Mouse (Mus musculus): Measurements from ENCODE around the gene Fkbp8. TPM values are rescaled to one million over a fixed set of nuclear protein-coding genes. Genes with fewer than 3 reads are reported as not detected.

Fkbp8 gene
- total RNA-seq, 2 experiments from 2014 or later = 99.3 to 107 TPM

- intact Hi-C loops (cut with DNase I) = loop anchor here (5.0 kb wide), 1 partner anchor 33 kb away; no protein-coding TSS in a partner anchor
These were observed 22.1 kb downstream of the Fkbp8 start for GRCm38 (mm10) chr8:70549412-70550184.

GRCm38 (mm10) chr8:70551558-70552161, 24.1 kb downstream of the Fkbp8 start:
- no peak for DNase-seq
- intact Hi-C loops (cut with DNase I) = no loop called here

More at GRCm38 (mm10) chr8:70549412-70550184, 22.1 kb downstream of the Fkbp8 start:
- DNase-seq = no peak

GRCm38 (mm10) chr8:70552836-70553235, 25.3 kb downstream of the Fkbp8 start:
- no peak for DNase-seq
- intact Hi-C loops (cut with DNase I) = no loop called here

GRCm38 (mm10) chr8:70553740-70554139, 26.2 kb downstream of the Fkbp8 start:
- intact Hi-C loops (cut with DNase I) = no loop called here
- DNase-seq = peak in 1 of 2 experiments; percentile 70

GRCm38 (mm10) chr8:70555079-70555747, 27.7 kb downstream of the Fkbp8 start:
- no peak for DNase-seq
- intact Hi-C loops (cut with DNase I) = no loop called here

GRCm38 (mm10) chr8:70558334-70558733, 30.8 kb downstream of the Fkbp8 start:
- DNase-seq = no peak
- intact Hi-C loops (cut with DNase I) = no loop called here

GRCm38 (mm10) chr8:70558983-70559382, 31.5 kb downstream of the Fkbp8 start:
- no peak for DNase-seq

GRCm38 (mm10) chr8:70560096-70560495, 32.6 kb downstream of the Fkbp8 start:
- peak in 1 of 2 experiments; percentile 56 for DNase-seq

More at GRCm38 (mm10) chr8:70558983-70559382, 31.5 kb downstream of the Fkbp8 start:
- intact Hi-C loops (cut with DNase I) = no loop called here

GRCm38 (mm10) chr8:70560564-70560963, 33.0 kb downstream of the Fkbp8 start:
- DNase-seq = no peak
- intact Hi-C loops (cut with DNase I) = loop anchor here (2.0 kb wide), 1 partner anchor 24 kb away; no protein-coding TSS in a partner anchor

More at GRCm38 (mm10) chr8:70560096-70560495, 32.6 kb downstream of the Fkbp8 start:
- intact Hi-C loops (cut with DNase I) = loop anchor here (2.0 kb wide), 1 partner anchor 25 kb away; no protein-coding TSS in a partner anchor

GRCm38 (mm10) chr8:70561357-70561756, 33.8 kb downstream of the Fkbp8 start:
- intact Hi-C loops (cut with DNase I) = loop anchor here (2.0 kb wide), 1 partner anchor 23 kb away; no protein-coding TSS in a partner anchor

GRCm38 (mm10) chr8:70561809-70562535, 34.4 kb downstream of the Fkbp8 start:
- intact Hi-C loops (cut with DNase I) = loop anchor here (2.0 kb wide), 1 partner anchor 23 kb away; no protein-coding TSS in a partner anchor
- DNase-seq = peak in 1 of 2 experiments; percentile 50

More at GRCm38 (mm10) chr8:70561357-70561756, 33.8 kb downstream of the Fkbp8 start:
- no peak for DNase-seq

- intact Hi-C loops (cut with DNase I) = no loop called here
- DNase-seq = no peak
These were observed 35.3 kb downstream of the Fkbp8 start for GRCm38 (mm10) chr8:70562802-70563201.

- intact Hi-C loops (cut with DNase I) = no loop called here
- DNase-seq = no peak
These were observed 36.4 kb downstream of the Fkbp8 start for GRCm38 (mm10) chr8:70563763-70564387.

- no peak for DNase-seq
- intact Hi-C loops (cut with DNase I) = no loop called here
These were observed 37.2 kb downstream of the Fkbp8 start for GRCm38 (mm10) chr8:70564696-70565235.

GRCm38 (mm10) chr8:70565561-70565960, 38.0 kb downstream of the Fkbp8 start:
- intact Hi-C loops (cut with DNase I) = no loop called here
- no peak for DNase-seq

- intact Hi-C loops (cut with DNase I) = no loop called here
- no peak for DNase-seq
These were observed 42.8 kb downstream of the Fkbp8 start for GRCm38 (mm10) chr8:70570360-70570759.

- intact Hi-C loops (cut with DNase I) = no loop called here
These were observed 43.5 kb downstream of the Fkbp8 start for GRCm38 (mm10) chr8:70570990-70571389.

GRCm38 (mm10) chr8:70574302-70574701, 46.8 kb downstream of the Fkbp8 start:
- DNase-seq = no peak
- intact Hi-C loops (cut with DNase I) = no loop called here

More at GRCm38 (mm10) chr8:70570990-70571389, 43.5 kb downstream of the Fkbp8 start:
- DNase-seq = peak; percentile 56 to 73

GRCm38 (mm10) chr8:70574915-70575314, 47.4 kb downstream of the Fkbp8 start:
- intact Hi-C loops (cut with DNase I) = no loop called here
- DNase-seq = peak in 1 of 2 experiments; percentile 53
